Mouse (Mus musculus) liver, embryonic 14 days (tissue): ENCODE data around the gene 1110012L19Rik. TPM values are rescaled to one million over a fixed set of nuclear protein-coding genes. Genes with fewer than 3 reads are reported as not detected.

ENCODE experiments used
- polyA plus RNA-seq: library from polyadenylated mRNA; depleted of rRNA; stranded (reverse); fragments of >200 nt; gene quantifications from 2 replicates; pipeline ENCODE4 v1.2.3, GENCODE M21; 2012; rRNA removed

Gene 1110012L19Rik
- polyA plus RNA-seq: 6.7 and 7.1 TPM in 2 replicates

DNA sequence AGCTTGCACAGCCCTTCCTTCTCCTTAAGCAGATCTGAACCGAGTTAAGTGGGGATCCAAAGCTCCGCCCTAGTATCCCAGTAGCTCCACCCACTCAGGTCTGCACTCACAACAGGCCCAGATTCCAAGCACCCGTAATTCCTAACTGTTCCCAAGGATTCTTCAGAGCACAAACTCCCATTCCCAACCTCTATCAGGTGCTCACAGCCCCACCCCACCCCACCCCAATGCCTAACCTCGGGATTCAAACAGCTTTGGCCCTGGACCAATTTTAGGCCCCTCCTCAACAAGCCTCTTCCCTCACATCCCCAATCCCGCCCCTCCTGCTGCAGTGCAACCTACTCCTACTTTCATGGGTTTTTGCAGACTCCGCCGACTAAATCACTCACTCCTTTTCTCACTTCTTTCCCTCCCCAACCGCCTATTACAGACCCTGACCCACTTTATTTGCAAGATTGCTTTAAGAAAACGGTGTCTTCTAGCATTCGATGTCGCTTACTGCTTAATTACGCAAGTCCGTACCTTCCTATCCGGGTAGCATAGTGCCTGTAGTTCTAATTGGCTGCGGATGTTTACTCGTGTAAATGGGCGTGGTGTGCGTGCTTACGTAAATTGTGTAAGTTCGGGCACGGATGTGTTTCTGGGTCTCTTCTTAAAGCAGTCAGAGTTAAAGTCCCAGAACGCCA is at the start of gene 1110012L19Rik:
Gene 1110012L19Rik (plus strand): TSS at position 602 of the 686 bp plus-strand sequence.

DNA sequence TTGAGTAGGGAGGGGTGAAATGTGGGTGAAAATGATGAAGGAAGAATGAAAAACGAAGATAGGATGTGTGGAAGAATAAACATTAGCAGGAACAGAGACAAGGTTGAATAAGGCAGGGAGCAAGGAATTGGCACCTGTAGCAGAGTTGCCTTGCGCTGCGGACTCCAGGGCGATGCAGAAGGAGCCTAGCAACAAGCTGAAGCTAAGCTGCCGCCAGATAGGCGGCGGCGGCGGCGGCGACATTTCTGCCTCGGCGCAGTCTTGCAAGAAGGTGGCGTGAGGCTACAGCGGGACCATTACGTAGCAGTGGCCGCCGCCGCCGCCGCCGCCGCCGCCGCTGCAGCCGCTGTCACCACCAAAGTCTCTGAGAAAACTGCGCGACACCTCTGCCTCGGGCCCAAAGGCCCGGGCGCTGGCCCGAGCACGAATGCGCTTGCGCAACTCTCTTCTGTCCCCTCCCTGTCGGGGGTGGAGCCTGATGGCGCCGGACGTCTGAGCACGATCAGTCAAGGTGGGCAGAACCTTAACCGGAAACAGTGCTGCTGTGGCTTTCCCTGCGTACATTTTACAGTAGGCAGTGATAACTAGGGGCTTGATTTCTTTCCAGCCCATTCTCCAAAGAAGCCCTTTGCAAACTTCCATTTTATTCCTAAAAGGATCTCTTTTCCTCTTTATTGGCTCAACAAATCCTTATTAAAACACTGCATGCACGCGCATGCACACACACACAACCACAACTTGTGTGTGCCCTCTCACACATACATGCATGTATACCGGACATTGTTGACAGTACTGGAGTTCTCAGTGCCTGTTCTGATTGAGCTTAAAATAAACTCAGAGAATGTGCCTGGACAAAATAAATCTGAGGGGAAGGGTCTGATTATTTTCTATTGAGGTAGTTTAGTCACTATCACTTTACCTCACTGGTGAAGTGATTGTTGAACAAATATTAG is 20.7 kb upstream of the 1110012L19Rik start, which contains the start of gene Ids:
Gene Ids (minus strand): TSS at position 424 of the 953 bp plus-strand sequence.

Other genes with a start within 250 kb of the 1110012L19Rik start
- 1.6 and 1.9 TPM in 2 replicates for gene Ids, start 20.8 kb upstream of the 1110012L19Rik start, polyA plus RNA-seq
- 8.1 and 9.1 TPM in 2 replicates for gene Tmem185a, start 91.3 kb downstream of the 1110012L19Rik start, polyA plus RNA-seq